Mouse (Mus musculus) liver (tissue): ENCODE measurements around the gene Zfp503.

Experiments
- DNase-seq: peaks from one replicate; pipeline ENCODE4 v3.0.0-alpha.2; 2020; ENCODE audit warnings: mixed read lengths

Gene Zfp503

GRCm38 (mm10) chr14:21992321-21992885 is 3.0 kb upstream of the Zfp503 start:
- no peak for DNase-seq

GRCm38 (mm10) chr14:21991856-21992255 is 2.5 kb upstream of the Zfp503 start:
- no peak for DNase-seq

GRCm38 (mm10) chr14:21991251-21991780 is 1.9 kb upstream of the Zfp503 start:
- DNase-seq, result peak; percentile 36

GRCm38 (mm10) chr14:21990321-21991021 is 1.1 kb upstream of the Zfp503 start:
- peak; percentile 18 for DNase-seq

GRCm38 (mm10) chr14:21988577-21989290 is 667 bp downstream of the Zfp503 start:
- no peak for DNase-seq

- peak; percentile 79 for DNase-seq
Measured at GRCm38 (mm10) chr14:21987660-21988576, 1.5 kb downstream of the Zfp503 start.

GRCm38 (mm10) chr14:21986733-21987659 is 2.4 kb downstream of the Zfp503 start:
- DNase-seq, result peak; percentile 25

GRCm38 (mm10) chr14:21985981-21986732 is 3.2 kb downstream of the Zfp503 start:
- DNase-seq, result peak; percentile 77

- peak; percentile 11 for DNase-seq
Measured at GRCm38 (mm10) chr14:21985426-21985931, 3.9 kb downstream of the Zfp503 start.

GRCm38 (mm10) chr14:21984757-21985425 is 4.5 kb downstream of the Zfp503 start:
- DNase-seq, result peak; percentile 13

GRCm38 (mm10) chr14:21983950-21984730 is 5.3 kb downstream of the Zfp503 start:
- DNase-seq, result no peak

- DNase-seq, result peak; percentile 19
Measured at GRCm38 (mm10) chr14:21983311-21983949, 6.0 kb downstream of the Zfp503 start.

GRCm38 (mm10) chr14:21982592-21983310 is 6.7 kb downstream of the Zfp503 start:
- no peak for DNase-seq

- no peak for DNase-seq
Measured at GRCm38 (mm10) chr14:21982096-21982591, 7.3 kb downstream of the Zfp503 start.

- DNase-seq, result peak; percentile 75
Measured at GRCm38 (mm10) chr14:21981462-21981861, 7.9 kb downstream of the Zfp503 start.

GRCm38 (mm10) chr14:21968978-21969377 is 20.4 kb downstream of the Zfp503 start:
- DNase-seq, result peak; percentile 74

- DNase-seq, result no peak
Measured at GRCm38 (mm10) chr14:21967375-21968010, 21.9 kb downstream of the Zfp503 start.
